Mouse (Mus musculus): ENCODE measurements at regions not wholly inside any gene's neighbourhood (a gene's known extent, or its start where the extent isn't known, plus 50 kb on each side); places are given as distances from the start of the nearest gene placed in this dataset.

- ATAC-seq (replicated peaks in 1 of 2; ENCODE audit: insufficient read depth in 1 of 2, low FRiP score in 2 of 2, low TSS enrichment in 1 of 2, low read depth in 1 of 2, poor library complexity in 2 of 2, severe bottlenecking in 2 of 2), result no peak
Measured at GRCm38 (mm10) chr4:11869721-11870120, 111.3 kb downstream of the Gm10604 start.

DNA sequence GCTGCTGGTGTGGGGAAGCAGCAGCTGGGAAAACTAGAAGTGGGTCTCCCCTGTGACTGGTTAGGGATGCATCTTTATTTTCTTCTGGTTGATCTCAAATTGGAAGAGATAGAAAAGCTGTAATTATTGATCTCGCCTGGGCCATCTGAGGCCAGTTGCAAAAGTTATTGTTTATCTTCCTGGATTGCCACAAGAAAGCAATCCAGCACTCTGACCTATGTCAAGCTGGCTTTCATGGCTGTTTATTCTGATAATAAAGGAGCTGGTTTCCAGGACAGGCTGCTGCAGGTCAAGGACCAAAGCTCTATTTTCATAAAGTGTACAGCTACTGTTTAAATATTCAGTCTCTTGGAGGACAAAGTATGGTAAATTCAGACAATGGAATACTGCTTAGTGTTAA is 112.5 kb downstream of the Gm10604 start:
- ATAC-seq (replicated peaks in 1 of 2; ENCODE audit: insufficient read depth in 1 of 2, low FRiP score in 2 of 2, low TSS enrichment in 1 of 2, low read depth in 1 of 2, poor library complexity in 2 of 2, severe bottlenecking in 2 of 2), result no peak
